Mouse (Mus musculus): ENCODE measurements around the gene Nek10. TPM values are rescaled to one million over a fixed set of nuclear protein-coding genes. Genes with fewer than 3 reads are reported as not detected.

Nek10 gene
- polyA plus RNA-seq, 1 experiment: not detected

- no peaks in the 10 kb centered on the region for H3K9me3 ChIP-seq
- H3K36me3 ChIP-seq (replicated peaks; ENCODE audit: low read length): no peaks in the 10 kb centered on the region
- no peaks in the 10 kb centered on the region for H3K27me3 ChIP-seq (replicated peaks)
- H3K4me1 ChIP-seq: peaks cover 20% of the 10 kb centered on the region
- no peak overlapping the region for H3K4me3 ChIP-seq (replicated peaks)
- TF ChIP-seq FLI1 (IDR thresholded peaks at IDR 0.05; ENCODE audit: low read length): no peak
- no peak for TF ChIP-seq GATA1 (IDR thresholded peaks at IDR 0.05; ENCODE audit: borderline replicate concordance, low read length)
These were observed 66.0 kb downstream of the Nek10 start for GRCm38 (mm10) chr14:14869239-14869638.

- TF ChIP-seq FLI1 (IDR thresholded peaks at IDR 0.05; ENCODE audit: low read length) (no peak), GATA1 (IDR thresholded peaks at IDR 0.05; ENCODE audit: borderline replicate concordance, low read length) (no peak)
- Histone ChIP-seq H3K36me3 (replicated peaks; ENCODE audit: low read length) (no peaks in the 10 kb centered on the region), H3K27me3 (replicated peaks) (no peaks in the 10 kb centered on the region), H3K4me3 (replicated peaks) (no peak overlapping the region), H3K9me3 (no peaks in the 10 kb centered on the region), H3K4me1 (peaks cover 20% of the 10 kb centered on the region; the same call in 1 of the 2 replicates)
These were observed 66.8 kb downstream of the Nek10 start for GRCm38 (mm10) chr14:14870059-14870458.

GRCm38 (mm10) chr14:14870463-14870862 is 67.2 kb downstream of the Nek10 start:
- no peak for TF ChIP-seq FLI1 (IDR thresholded peaks at IDR 0.05; ENCODE audit: low read length)
- TF ChIP-seq GATA1 (IDR thresholded peaks at IDR 0.05; ENCODE audit: borderline replicate concordance, low read length): no peak
- H3K4me3 ChIP-seq (replicated peaks): no peak overlapping the region
- H3K27me3 ChIP-seq (replicated peaks): no peaks in the 10 kb centered on the region
- no peaks in the 10 kb centered on the region for H3K36me3 ChIP-seq (replicated peaks; ENCODE audit: low read length)
- H3K9me3 ChIP-seq: no peaks in the 10 kb centered on the region
- peaks cover 20% of the 10 kb centered on the region; the same call in 1 of the 2 replicates for H3K4me1 ChIP-seq

- Histone ChIP-seq H3K4me3 (replicated peaks) (no peak overlapping the region), H3K9me3 (no peaks in the 10 kb centered on the region), H3K27me3 (replicated peaks) (no peaks in the 10 kb centered on the region), H3K4me1 (peaks cover 16% of the 10 kb centered on the region; the same call in 1 of the 2 replicates), H3K36me3 (replicated peaks; ENCODE audit: low read length) (no peaks in the 10 kb centered on the region)
- TF ChIP-seq FLI1 (IDR thresholded peaks at IDR 0.05; ENCODE audit: low read length) (no peak), GATA1 (IDR thresholded peaks at IDR 0.05; ENCODE audit: borderline replicate concordance, low read length) (no peak)
These were observed 67.9 kb downstream of the Nek10 start for GRCm38 (mm10) chr14:14871121-14871520.

- Histone ChIP-seq H3K36me3 (replicated peaks; ENCODE audit: low read length) (no peaks in the 10 kb centered on the region), H3K4me3 (replicated peaks) (no peak overlapping the region), H3K9me3 (no peaks in the 10 kb centered on the region), H3K27me3 (replicated peaks) (no peaks in the 10 kb centered on the region), H3K4me1 (peaks cover 12% of the 10 kb centered on the region; the same call in 1 of the 2 replicates)
- TF ChIP-seq GATA1 (IDR thresholded peaks at IDR 0.05; ENCODE audit: borderline replicate concordance, low read length) (no peak), FLI1 (IDR thresholded peaks at IDR 0.05; ENCODE audit: low read length) (no peak)
These were observed 68.5 kb downstream of the Nek10 start for GRCm38 (mm10) chr14:14871700-14872099.

- Histone ChIP-seq H3K27me3 (replicated peaks) (no peaks in the 10 kb centered on the region), H3K4me1 (no peaks in the 10 kb centered on the region), H3K36me3 (replicated peaks; ENCODE audit: low read length) (no peaks in the 10 kb centered on the region), H3K4me3 (replicated peaks) (no peak overlapping the region), H3K9me3 (no peaks in the 10 kb centered on the region)
- TF ChIP-seq FLI1 (IDR thresholded peaks at IDR 0.05; ENCODE audit: low read length): no peak
- no peak for TF ChIP-seq GATA1 (IDR thresholded peaks at IDR 0.05; ENCODE audit: borderline replicate concordance, low read length)
These were observed 90.9 kb downstream of the Nek10 start for GRCm38 (mm10) chr14:14893932-14894652.

- no peaks in the 10 kb centered on the region for H3K4me1 ChIP-seq
- H3K36me3 ChIP-seq (replicated peaks; ENCODE audit: low read length): no peaks in the 10 kb centered on the region
- H3K27me3 ChIP-seq (replicated peaks): no peaks in the 10 kb centered on the region
- H3K9me3 ChIP-seq: no peaks in the 10 kb centered on the region
- H3K4me3 ChIP-seq (replicated peaks): no peak overlapping the region
- no peak for TF ChIP-seq GATA1 (IDR thresholded peaks at IDR 0.05; ENCODE audit: borderline replicate concordance, low read length)
- TF ChIP-seq FLI1 (IDR thresholded peaks at IDR 0.05; ENCODE audit: low read length): no peak
These were observed 91.6 kb downstream of the Nek10 start for GRCm38 (mm10) chr14:14894776-14895175.

- TF ChIP-seq GATA1 (IDR thresholded peaks at IDR 0.05; ENCODE audit: borderline replicate concordance, low read length) (no peak), FLI1 (IDR thresholded peaks at IDR 0.05; ENCODE audit: low read length) (no peak)
- H3K4me1 ChIP-seq: no peaks in the 10 kb centered on the region
- H3K9me3 ChIP-seq: no peaks in the 10 kb centered on the region
- no peaks in the 10 kb centered on the region for H3K27me3 ChIP-seq (replicated peaks)
- H3K4me3 ChIP-seq (replicated peaks): no peak overlapping the region
- H3K36me3 ChIP-seq (replicated peaks; ENCODE audit: low read length): no peaks in the 10 kb centered on the region
These were observed 92.1 kb downstream of the Nek10 start for GRCm38 (mm10) chr14:14895363-14895762.

GRCm38 (mm10) chr14:14896399-14897136 is 93.4 kb downstream of the Nek10 start:
- TF ChIP-seq GATA1 (IDR thresholded peaks at IDR 0.05; ENCODE audit: borderline replicate concordance, low read length) (no peak), FLI1 (IDR thresholded peaks at IDR 0.05; ENCODE audit: low read length) (no peak)
- Histone ChIP-seq H3K4me3 (replicated peaks) (no peak overlapping the region), H3K36me3 (replicated peaks; ENCODE audit: low read length) (no peaks in the 10 kb centered on the region), H3K9me3 (no peaks in the 10 kb centered on the region), H3K4me1 (no peaks in the 10 kb centered on the region), H3K27me3 (replicated peaks) (no peaks in the 10 kb centered on the region)

Measured in megakaryocyte, embryonic 14.5 days (primary cell).